Mouse (Mus musculus) spleen, postnatal 10 days (tissue): ENCODE measurements around the gene Fam50b.

Source experiments
- DNase-seq, 2 experiments: peaks; one replicate each; pipeline ENCODE4 v3.0.0; 2021 to 2022; ENCODE audit warnings: low spot score in 2 of 2

Fam50b gene

GRCm38 (mm10) chr13:34734686-34735085, at the start of gene Fam50b:
Gene Fam50b, plus strand, starts transcription at chr13:34734850.
- no peak for DNase-seq

GRCm38 (mm10) chr13:34685008-34685765, 49.5 kb upstream of the Fam50b start:
- DNase-seq: no peak

- no peak for DNase-seq
Measured at GRCm38 (mm10) chr13:34691049-34691448, 43.6 kb upstream of the Fam50b start.

GRCm38 (mm10) chr13:34693111-34693510, 41.5 kb upstream of the Fam50b start:
- DNase-seq: no peak

GRCm38 (mm10) chr13:34696734-34697332, 37.8 kb upstream of the Fam50b start:
- DNase-seq: no peak

GRCm38 (mm10) chr13:34700091-34700490, 34.6 kb upstream of the Fam50b start:
- no peak for DNase-seq

GRCm38 (mm10) chr13:34700630-34701029, 34.0 kb upstream of the Fam50b start:
- DNase-seq: no peak

- DNase-seq: no peak
Measured at GRCm38 (mm10) chr13:34703301-34703700, 31.3 kb upstream of the Fam50b start.

- no peak for DNase-seq
Measured at GRCm38 (mm10) chr13:34703795-34704194, 30.9 kb upstream of the Fam50b start.

GRCm38 (mm10) chr13:34704835-34705234, 29.8 kb upstream of the Fam50b start:
- DNase-seq: no peak

GRCm38 (mm10) chr13:34708955-34709354, 25.7 kb upstream of the Fam50b start:
- peak in 1 of 2 experiments; percentile 35 for DNase-seq

GRCm38 (mm10) chr13:34709566-34709965, 25.1 kb upstream of the Fam50b start:
- DNase-seq: no peak

GRCm38 (mm10) chr13:34711410-34711809, 23.2 kb upstream of the Fam50b start:
- no peak for DNase-seq

GRCm38 (mm10) chr13:34712881-34713280, 21.8 kb upstream of the Fam50b start:
- DNase-seq: no peak

- DNase-seq: no peak
Measured at GRCm38 (mm10) chr13:34715437-34715838, 19.2 kb upstream of the Fam50b start.

GRCm38 (mm10) chr13:34724831-34725592, 9.6 kb upstream of the Fam50b start:
- DNase-seq: no peak

GRCm38 (mm10) chr13:34725800-34726476, 8.7 kb upstream of the Fam50b start:
- peak in 1 of 2 experiments; percentile 15 for DNase-seq

- no peak for DNase-seq
Measured at GRCm38 (mm10) chr13:34726477-34726805, 8.2 kb upstream of the Fam50b start.

- no peak for DNase-seq
Measured at GRCm38 (mm10) chr13:34727060-34727459, 7.6 kb upstream of the Fam50b start.

GRCm38 (mm10) chr13:34731551-34731950, 3.1 kb upstream of the Fam50b start:
- DNase-seq: no peak

- DNase-seq: no peak
Measured at GRCm38 (mm10) chr13:34733780-34734179, 870 bp upstream of the Fam50b start.
